Mouse (Mus musculus): Measurements from ENCODE around the gene Gtf2ird1. TPM values are rescaled to one million over a fixed set of nuclear protein-coding genes. Genes with fewer than 3 reads are reported as not detected.
"Not testable (repeated sequence)": the region's sequence is repeated elsewhere in the genome, so short reads cannot be mapped to it uniquely, and the experiment has no call there.

Gene Gtf2ird1
- polyA plus RNA-seq, 1 experiment from 2014 or later = 153 TPM

DNA sequence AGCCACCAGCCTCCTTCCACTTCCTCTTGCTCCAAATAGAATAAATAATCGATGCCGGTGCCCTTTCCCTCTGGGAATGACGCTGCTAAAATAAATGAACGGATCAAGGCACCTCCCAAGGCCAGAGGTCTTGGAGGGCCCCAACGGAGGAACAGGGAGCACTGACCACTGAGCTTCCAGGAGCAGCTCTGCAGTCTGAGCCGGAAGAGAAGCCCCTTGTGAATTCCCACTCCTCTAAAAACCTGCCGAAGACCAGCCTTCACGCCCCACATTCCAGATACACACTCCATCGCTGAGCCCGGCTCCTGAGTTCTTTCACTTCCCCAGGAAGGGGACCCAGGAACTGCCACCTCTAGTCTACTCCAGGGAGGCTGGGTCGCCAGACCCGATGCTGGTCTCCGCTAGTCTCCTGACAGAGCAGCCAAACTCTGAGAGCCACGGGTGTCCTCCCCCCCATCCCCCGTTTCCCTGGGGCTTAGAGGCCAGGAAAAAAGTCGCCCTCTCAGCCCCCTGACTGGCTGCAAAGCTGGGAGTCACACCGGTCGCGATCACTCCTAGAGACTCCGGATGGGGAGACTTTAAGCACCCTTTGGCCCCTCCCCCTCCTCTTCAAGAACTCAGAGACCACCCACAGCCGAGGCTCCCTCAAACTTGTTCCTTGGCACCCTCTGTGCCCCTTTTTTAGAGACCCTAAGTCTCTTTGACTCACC is 1.2 kb downstream of the Gtf2ird1 start:
- WGBS = 4% methylated on average over 21 of the region's 21 CpGs
- Histone ChIP-seq H3K27me3 (ENCODE audit: low read depth, poor library complexity, severe bottlenecking) (no peaks in the 10 kb centered on the region), H3K27ac (peak overlapping the region; percentile 98), H3K9me3 (replicated peaks) (0 out of 2 replicates have a peak, but pooled peaks cover 3% of the 10 kb centered on the region), H3K36me3 (peaks cover 41% of the 10 kb centered on the region), H3K4me3 (peak overlapping the region; percentile 86), H3K4me1 (peaks cover 29% of the 10 kb centered on the region)
- DNase-seq (ENCODE audit: low spot score) = peak; percentile 72

DNA sequence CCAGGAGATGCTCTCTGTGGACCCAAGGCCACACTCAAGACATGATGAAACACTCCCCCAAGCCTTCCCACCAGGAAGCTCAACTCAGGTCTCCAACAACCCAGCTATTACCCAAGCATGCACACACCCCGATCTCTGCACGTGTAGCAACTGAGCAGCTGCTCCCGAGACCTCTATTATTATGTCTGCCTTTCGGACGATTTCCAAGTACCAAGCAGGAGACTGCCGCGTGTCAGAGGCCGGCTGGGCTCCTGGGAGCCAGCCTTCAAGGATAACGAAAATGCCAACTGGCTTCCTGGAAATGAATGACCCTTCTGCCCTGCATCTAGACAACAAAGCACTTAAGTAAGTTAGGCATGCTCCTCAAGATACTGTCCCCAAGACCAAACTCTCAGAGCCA is 2.1 kb downstream of the Gtf2ird1 start:
- H3K27ac ChIP-seq = peak overlapping the region; percentile 98
- H3K4me1 ChIP-seq = peaks cover 29% of the 10 kb centered on the region
- H3K9me3 ChIP-seq (replicated peaks) = 0 out of 2 replicates have a peak, but pooled peaks cover 3% of the 10 kb centered on the region
- peak overlapping the region; percentile 86 for H3K4me3 ChIP-seq
- no peak for DNase-seq (ENCODE audit: low spot score)
- no peaks in the 10 kb centered on the region for H3K27me3 ChIP-seq (ENCODE audit: low read depth, poor library complexity, severe bottlenecking)
- 73% methylated on average over 9 of the region's 9 CpGs for WGBS
- peaks cover 48% of the 10 kb centered on the region for H3K36me3 ChIP-seq

DNA sequence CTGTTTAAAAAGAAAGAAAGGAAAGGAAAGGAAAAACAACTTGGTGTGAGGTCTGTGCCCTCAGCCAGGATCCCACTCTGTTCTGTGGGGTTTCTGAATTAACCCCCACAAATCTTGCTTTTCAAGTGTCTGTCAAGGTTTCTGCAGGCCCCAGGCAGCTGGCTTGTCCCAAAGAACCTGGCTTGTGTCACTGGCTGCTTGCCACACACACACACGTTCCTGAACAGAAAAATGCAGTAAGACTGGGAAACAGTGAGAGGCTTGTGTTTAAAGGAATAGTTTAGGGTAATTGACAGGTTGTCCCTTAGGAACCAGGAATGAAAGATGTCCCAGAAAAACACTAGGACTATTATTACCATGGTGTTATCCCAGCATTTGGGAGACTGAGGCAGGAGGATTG is 2.9 kb downstream of the Gtf2ird1 start:
- peaks cover 49% of the 10 kb centered on the region for H3K36me3 ChIP-seq
- 0 out of 2 replicates have a peak, but pooled peaks cover 3% of the 10 kb centered on the region for H3K9me3 ChIP-seq (replicated peaks)
- H3K4me1 ChIP-seq = peaks cover 29% of the 10 kb centered on the region
- no peak overlapping the region for H3K4me3 ChIP-seq
- WGBS = 50% methylated on average over 1 of the region's 1 CpGs
- no peaks in the 10 kb centered on the region for H3K27me3 ChIP-seq (ENCODE audit: low read depth, poor library complexity, severe bottlenecking)
- no peak overlapping the region for H3K27ac ChIP-seq
- DNase-seq (ENCODE audit: low spot score) = no peak

DNA sequence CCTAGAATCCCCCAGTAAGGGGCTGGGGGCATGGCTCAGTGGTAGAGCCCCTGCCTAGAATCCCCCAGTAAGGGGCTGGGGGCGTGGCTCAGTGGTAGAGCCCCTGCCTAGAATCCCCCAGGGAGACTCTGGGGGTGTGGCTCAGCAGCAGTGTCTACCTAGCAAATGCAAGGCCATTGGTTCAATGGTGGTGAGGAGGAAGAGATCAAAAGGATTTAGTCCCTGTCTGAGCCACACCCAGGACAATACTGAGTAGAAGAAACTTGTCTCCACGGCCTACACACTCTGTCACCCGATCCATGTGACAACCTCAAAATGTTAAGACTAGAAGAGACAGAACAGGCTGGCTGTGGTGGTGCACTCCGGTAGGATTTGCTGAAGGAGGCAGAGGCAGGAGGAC is 9.8 kb downstream of the Gtf2ird1 start:
- H3K27me3 ChIP-seq (ENCODE audit: low read depth, poor library complexity, severe bottlenecking); H3K9me3 ChIP-seq (replicated peaks); H3K27ac ChIP-seq; DNase-seq (ENCODE audit: low spot score); H3K4me3 ChIP-seq: not testable (repeated sequence)
- 94% methylated on average over 4 of the region's 4 CpGs for WGBS
- Histone ChIP-seq H3K4me1 (peaks cover 22% of the 10 kb centered on the region), H3K36me3 (peaks cover 84% of the 10 kb centered on the region)

DNA sequence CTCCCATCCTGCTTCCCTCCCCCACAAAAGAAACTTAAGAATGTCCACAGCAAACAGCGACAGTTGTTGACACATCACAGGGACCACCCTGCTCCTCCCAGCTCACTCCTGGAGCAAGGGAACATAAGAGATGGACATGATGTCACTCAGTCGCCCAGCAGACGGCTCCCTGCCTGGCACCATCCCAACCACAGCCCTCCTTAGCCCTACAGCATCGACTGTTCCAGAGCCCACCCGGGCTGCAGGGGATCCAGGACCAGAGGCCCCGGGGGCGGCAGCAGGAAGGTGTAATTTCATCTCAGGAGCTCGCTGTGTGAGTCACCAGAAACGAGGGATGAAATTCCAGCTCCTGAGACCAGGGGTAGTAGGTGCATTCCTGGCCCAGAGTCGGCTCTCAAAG is 10.6 kb downstream of the Gtf2ird1 start:
- no peaks in the 10 kb centered on the region for H3K27me3 ChIP-seq (ENCODE audit: low read depth, poor library complexity, severe bottlenecking)
- no peak for DNase-seq (ENCODE audit: low spot score)
- H3K9me3 ChIP-seq (replicated peaks) = 0 out of 2 replicates have a peak, but pooled peaks cover 2% of the 10 kb centered on the region
- peak overlapping the region; percentile 63; the same call in 1 of the 2 replicates for H3K27ac ChIP-seq
- WGBS = 68% methylated on average over 10 of the region's 10 CpGs
- peaks cover 24% of the 10 kb centered on the region for H3K4me1 ChIP-seq
- no peak overlapping the region for H3K4me3 ChIP-seq
- H3K36me3 ChIP-seq = peaks cover 84% of the 10 kb centered on the region

DNA sequence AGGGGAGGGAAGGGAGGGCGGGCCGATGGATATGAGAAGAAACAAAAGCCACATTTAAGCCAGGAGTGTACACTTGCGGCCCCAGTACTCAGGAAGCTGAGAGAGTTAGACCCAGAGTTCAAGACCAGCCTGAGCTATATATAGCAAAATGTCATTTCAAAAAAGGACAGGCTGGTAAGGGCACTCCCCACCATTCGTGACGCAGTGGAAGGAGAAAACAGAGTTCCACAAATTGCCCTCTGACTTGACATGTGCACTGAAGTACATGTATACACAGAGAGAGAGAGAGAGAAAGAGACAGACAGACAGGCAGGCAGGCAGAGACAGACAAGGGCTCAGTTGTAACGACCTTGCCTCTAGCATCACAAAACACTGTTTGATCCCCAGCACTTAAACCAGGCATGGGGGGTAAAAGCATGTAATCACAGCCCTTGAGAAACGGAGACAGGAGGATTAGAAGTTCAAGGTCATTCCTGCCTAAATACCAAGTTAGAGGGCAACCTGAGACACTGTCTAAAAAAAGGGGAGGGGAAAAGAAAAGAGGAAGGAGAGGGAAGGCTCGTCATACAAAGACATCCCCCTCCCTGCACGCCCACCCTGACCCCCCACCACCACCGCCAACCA is 11.2 kb downstream of the Gtf2ird1 start:
- Histone ChIP-seq H3K4me1 (peaks cover 24% of the 10 kb centered on the region), H3K27ac (no peak overlapping the region), H3K36me3 (peaks cover 84% of the 10 kb centered on the region), H3K27me3 (ENCODE audit: low read depth, poor library complexity, severe bottlenecking) (no peaks in the 10 kb centered on the region), H3K4me3 (no peak overlapping the region), H3K9me3 (replicated peaks) (0 out of 2 replicates have a peak, but pooled peaks cover 2% of the 10 kb centered on the region)
- DNase-seq (ENCODE audit: low spot score) = no peak
- WGBS = 71% methylated on average over 10 of the region's 10 CpGs

DNA sequence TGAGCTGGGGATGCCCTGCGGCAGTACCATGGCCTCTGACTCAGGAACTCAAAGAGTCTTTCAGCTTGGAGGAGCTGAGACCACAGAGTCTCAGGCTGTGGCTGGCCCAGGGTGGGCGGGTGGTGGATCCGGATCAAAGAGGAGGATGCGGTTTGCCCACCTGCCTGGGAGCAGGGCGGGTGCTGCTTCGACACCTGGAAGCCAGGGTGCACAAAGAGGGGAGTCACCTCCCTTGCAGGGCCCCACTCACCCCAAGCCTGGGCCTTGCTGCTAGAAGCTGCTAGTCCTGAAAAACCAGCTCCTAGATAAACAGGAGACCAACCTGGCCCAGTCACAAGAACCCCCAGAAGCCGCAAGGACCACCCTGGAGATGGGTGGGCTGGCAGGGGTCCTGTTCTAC is 12.0 kb downstream of the Gtf2ird1 start:
- no peak for DNase-seq (ENCODE audit: low spot score)
- Histone ChIP-seq H3K9me3 (replicated peaks) (0 out of 2 replicates have a peak, but pooled peaks cover 2% of the 10 kb centered on the region), H3K27ac (no peak overlapping the region), H3K4me1 (peaks cover 24% of the 10 kb centered on the region), H3K27me3 (ENCODE audit: low read depth, poor library complexity, severe bottlenecking) (no peaks in the 10 kb centered on the region), H3K36me3 (peaks cover 86% of the 10 kb centered on the region), H3K4me3 (no peak overlapping the region)
- 95% methylated on average over 7 of the region's 7 CpGs for WGBS

DNA sequence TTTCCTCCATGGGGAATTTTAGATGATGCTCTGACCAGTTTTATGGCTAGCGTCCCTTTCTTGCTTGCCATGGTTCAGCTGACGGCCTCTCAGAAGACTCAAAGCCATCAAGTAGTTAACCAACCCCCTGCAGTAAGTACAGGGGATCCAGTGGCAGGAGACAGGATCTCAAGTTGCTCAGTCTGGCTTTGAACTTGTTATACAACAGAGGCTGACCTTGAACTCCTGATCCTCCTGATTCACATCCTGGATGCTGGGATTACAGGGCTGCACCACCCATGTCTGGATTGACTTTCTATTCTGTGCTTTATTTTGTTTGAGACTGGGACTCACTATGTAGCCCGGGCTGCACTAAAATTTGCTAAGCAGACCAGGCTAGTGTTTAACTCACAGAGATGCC is 14.4 kb downstream of the Gtf2ird1 start:
- no peak overlapping the region for H3K4me3 ChIP-seq
- DNase-seq (ENCODE audit: low spot score) = no peak
- no peak overlapping the region for H3K27ac ChIP-seq
- 0 out of 2 replicates have a peak, but pooled peaks cover 2% of the 10 kb centered on the region for H3K9me3 ChIP-seq (replicated peaks)
- peaks cover 33% of the 10 kb centered on the region for H3K4me1 ChIP-seq
- no peaks in the 10 kb centered on the region for H3K27me3 ChIP-seq (ENCODE audit: low read depth, poor library complexity, severe bottlenecking)
- H3K36me3 ChIP-seq = peaks cover 92% of the 10 kb centered on the region
- WGBS = 92% methylated on average over 3 of the region's 3 CpGs

DNA sequence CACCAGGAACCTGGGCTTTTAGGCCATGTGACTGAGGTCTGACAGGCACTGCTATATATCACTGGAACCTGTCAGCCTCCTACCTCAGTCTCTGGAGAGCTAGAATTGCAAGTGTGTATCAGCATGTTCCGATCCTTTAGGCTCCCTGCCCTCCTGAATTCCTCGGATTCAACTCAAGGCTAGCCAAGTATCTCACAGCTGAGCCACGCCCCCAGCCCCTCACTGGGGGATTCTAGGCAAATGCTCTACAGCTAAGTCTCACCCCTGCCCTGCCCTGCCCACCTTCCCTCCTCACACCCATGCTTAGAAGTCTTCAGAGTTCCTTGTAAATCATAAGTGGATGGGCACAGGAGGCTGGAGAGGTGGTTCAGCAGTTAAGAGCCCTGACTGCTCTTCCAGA is 15.4 kb downstream of the Gtf2ird1 start:
- no peak for DNase-seq (ENCODE audit: low spot score)

DNA sequence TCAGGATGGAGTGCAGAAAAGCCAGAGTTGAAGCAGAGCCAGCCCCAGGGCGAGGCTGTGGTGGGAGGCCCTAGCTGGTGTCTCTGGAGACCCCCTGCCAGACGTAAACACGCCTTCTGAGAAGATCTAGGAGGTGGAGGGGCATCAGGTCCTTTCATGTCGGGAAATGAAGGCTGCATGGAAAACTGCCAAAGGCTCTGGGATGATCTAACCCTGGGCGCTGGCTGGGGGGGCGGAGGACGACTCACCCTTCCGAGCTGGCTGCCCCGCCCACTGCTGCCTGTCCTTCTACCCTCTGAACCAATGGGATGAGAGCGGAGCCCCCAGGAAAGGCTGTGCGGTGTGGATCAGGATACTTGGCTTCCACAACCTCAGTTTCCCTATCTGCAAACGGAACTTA is 16.4 kb downstream of the Gtf2ird1 start:
- 93% methylated on average over 12 of the region's 12 CpGs for WGBS
- Histone ChIP-seq H3K4me1 (peaks cover 34% of the 10 kb centered on the region), H3K4me3 (no peak overlapping the region), H3K27ac (no peak overlapping the region), H3K9me3 (replicated peaks) (0 out of 2 replicates have a peak, but pooled peaks cover 2% of the 10 kb centered on the region), H3K36me3 (peaks cover 87% of the 10 kb centered on the region), H3K27me3 (ENCODE audit: low read depth, poor library complexity, severe bottlenecking) (no peaks in the 10 kb centered on the region)
- DNase-seq (ENCODE audit: low spot score) = no peak

More for the DNA sequence above, 15.4 kb downstream of the Gtf2ird1 start:
- no peak overlapping the region for H3K27ac ChIP-seq
- peaks cover 88% of the 10 kb centered on the region for H3K36me3 ChIP-seq
- 0 out of 2 replicates have a peak, but pooled peaks cover 2% of the 10 kb centered on the region for H3K9me3 ChIP-seq (replicated peaks)
- no peak overlapping the region for H3K4me3 ChIP-seq
- H3K27me3 ChIP-seq (ENCODE audit: low read depth, poor library complexity, severe bottlenecking) = no peaks in the 10 kb centered on the region
- peaks cover 36% of the 10 kb centered on the region for H3K4me1 ChIP-seq
- 82% methylated on average over 3 of the region's 3 CpGs for WGBS

DNA sequence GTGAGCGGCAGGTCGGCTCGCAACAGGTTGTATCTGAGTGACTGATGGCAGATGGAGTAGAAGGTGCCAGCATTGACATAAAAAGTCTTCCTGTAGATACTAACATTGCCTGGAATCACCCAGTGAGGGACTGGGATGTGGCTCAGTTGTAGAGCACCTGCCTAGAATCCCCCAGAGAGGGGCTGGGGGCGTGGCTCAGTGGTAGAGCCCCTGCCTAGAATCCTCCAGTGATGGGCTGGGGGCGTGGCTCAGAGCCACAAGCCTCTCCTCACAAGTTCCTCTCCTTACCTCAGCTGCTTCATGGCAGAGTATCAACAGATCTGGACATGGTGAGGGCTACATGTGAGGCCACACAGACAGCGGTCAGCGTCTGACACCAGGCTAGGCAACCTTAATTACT is 17.0 kb downstream of the Gtf2ird1 start:
- H3K36me3 ChIP-seq = peaks cover 85% of the 10 kb centered on the region
- 0 out of 2 replicates have a peak, but pooled peaks cover 2% of the 10 kb centered on the region for H3K9me3 ChIP-seq (replicated peaks)
- H3K27ac ChIP-seq = no peak overlapping the region
- peaks cover 30% of the 10 kb centered on the region for H3K4me1 ChIP-seq
- WGBS = 95% methylated on average over 7 of the region's 7 CpGs
- H3K27me3 ChIP-seq (ENCODE audit: low read depth, poor library complexity, severe bottlenecking) = no peaks in the 10 kb centered on the region
- H3K4me3 ChIP-seq = no peak overlapping the region
- no peak for DNase-seq (ENCODE audit: low spot score)

DNA sequence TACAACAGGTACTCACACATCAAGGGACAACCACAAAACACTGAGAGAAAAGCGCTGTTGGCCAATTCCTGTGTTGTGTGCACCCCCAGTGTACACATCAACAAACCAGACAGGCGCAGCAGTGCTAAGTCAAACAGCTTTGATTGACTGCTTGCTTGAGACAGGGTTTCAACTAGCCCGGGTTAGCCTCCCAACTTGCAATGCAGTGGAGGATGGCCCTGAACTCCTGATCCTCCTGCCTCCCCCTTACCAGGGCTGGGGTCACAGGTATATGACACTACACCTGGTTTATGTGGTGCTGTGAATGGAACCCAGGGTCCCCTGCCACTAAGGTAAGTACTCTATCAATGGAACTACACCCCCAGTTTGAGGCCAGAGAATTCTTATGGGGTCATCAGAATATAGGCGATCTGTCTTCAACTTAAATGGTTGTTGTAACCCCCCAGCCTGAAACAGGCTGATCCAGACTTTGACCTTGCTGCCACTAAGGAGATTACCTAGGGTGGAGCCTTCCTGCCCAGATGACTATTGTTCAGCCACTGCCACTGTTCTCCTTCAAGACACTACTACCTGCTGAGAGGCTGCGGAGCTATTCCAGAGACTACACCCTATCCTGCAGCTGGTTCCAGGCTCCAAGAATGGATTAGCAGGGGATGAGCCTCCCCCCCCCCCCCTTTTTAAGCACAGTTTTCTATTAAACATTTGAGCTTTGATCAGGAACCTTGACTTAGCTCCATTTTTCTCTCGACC is 17.7 kb downstream of the Gtf2ird1 start:
- WGBS = 94% methylated on average over 6 of the region's 6 CpGs
- no peak for DNase-seq (ENCODE audit: low spot score)
- Histone ChIP-seq H3K36me3 (peaks cover 84% of the 10 kb centered on the region), H3K4me3 (no peak overlapping the region), H3K27ac (no peak overlapping the region), H3K27me3 (ENCODE audit: low read depth, poor library complexity, severe bottlenecking) (no peaks in the 10 kb centered on the region), H3K4me1 (peaks cover 28% of the 10 kb centered on the region), H3K9me3 (replicated peaks) (0 out of 2 replicates have a peak, but pooled peaks cover under 1% of the 10 kb centered on the region)

DNA sequence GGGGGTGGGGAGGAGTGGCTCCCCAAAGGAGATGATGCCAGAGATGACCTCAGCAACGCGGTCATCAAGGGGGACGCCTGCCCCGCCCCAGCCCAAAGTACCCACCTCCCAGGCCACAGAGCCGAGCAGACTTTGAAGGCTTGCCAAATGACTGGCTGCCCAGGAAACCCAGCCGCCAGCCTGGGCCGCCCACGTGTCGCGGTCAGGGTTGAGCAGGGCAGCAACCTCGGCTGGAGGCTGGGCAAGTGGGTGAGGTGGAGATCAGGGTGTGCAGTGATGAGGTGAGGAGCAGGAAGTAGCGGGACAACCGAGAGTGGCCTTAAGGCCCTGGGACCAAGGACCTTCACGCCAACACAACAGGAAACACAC is 19.1 kb downstream of the Gtf2ird1 start:
- H3K27ac ChIP-seq = no peak overlapping the region
- H3K4me3 ChIP-seq = no peak overlapping the region
- peaks cover 82% of the 10 kb centered on the region for H3K36me3 ChIP-seq
- no peaks in the 10 kb centered on the region for H3K9me3 ChIP-seq (replicated peaks)
- peaks cover 39% of the 10 kb centered on the region for H3K4me1 ChIP-seq
- 87% methylated on average over 14 of the region's 14 CpGs for WGBS
- DNase-seq (ENCODE audit: low spot score) = no peak
- H3K27me3 ChIP-seq (ENCODE audit: low read depth, poor library complexity, severe bottlenecking) = no peaks in the 10 kb centered on the region
